Mouse (Mus musculus): ENCODE results near the gene Ccdc113. TPM values are rescaled to one million over a fixed set of nuclear protein-coding genes. Genes with fewer than 3 reads are reported as not detected.

Gene Ccdc113
- polyA plus RNA-seq (2012; rRNA removed), result 0.12 and 0.24 TPM in 2 replicates
- polyA plus RNA-seq (2014; fragmentation: Nextera tagmentation; extraction: Ambion mirVana), result 0.25 and 0.48 TPM in 2 replicates

DNA sequence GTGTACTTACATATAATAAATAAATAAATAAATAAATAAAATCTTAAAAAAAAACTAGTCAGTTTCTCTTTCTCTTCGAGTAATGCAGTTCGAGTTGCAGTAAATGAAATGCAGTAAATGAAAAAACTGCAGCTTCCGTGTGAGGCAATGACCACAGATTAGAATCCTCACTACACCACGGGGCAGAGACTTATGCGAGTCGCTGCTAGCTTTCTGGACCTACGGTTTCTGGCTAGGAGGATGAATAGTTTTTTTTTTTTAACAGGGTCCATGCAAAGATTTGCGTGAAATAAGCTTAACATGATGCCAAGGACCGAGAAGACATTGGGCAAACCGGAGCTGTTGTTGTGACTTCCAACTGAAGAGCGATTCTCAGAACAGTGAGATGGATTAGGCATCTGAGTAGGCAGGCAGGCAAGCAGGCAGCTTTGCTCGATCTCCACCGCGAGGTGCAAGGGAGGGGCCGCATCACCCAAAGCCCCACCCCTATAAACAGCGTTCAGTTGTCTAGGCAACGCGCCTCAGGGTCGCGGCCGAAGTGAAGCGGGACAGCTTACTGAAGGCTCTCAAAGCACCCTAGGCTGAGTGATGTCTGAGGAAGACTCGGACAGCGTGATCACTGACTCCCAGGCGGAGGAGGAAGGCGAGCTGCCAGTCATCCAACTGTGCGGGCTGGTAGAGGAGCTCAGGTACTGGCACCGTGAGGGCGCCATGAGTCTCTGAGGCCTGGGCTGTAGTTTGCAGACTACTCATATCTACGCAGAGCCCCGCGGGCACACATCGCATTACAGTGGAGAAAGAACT is at the start of gene Ccdc113:
TSS of gene Ccdc113 (plus strand) at position 502 of the 804 bp plus-strand sequence.
- H3K9ac ChIP-seq (ENCODE audit: low read depth, low read length, severe bottlenecking), result peak within 1 kb of the TSS; percentile 47

GRCm38 (mm10) chr8:95487800-95488697 is 45.8 kb upstream of the Ccdc113 start:
- DNase-seq (ENCODE audit: low spot score), result no peak

More for the DNA sequence above, at the start of gene Ccdc113:
- H3K4me2 ChIP-seq (replicated peaks; ENCODE audit: low read depth, low read length, severe bottlenecking), result peak within 1 kb of the TSS; percentile 50
- ATAC-seq (ENCODE audit: low FRiP score, low read depth), result peak; percentile 86
- H3K36me3 ChIP-seq (ENCODE audit: control insufficient read depth, insufficient read depth, low read length), result no peaks in the 10 kb centered on the region
- H3K27ac ChIP-seq (replicated peaks; ENCODE audit: low read depth, low read length), result no peak within 1 kb of the TSS
- 0 out of 2 replicates have a peak, but pooled peaks cover 3% of the 10 kb centered on the region for H3K4me1 ChIP-seq (ENCODE audit: control insufficient read depth, insufficient read depth, low read length)
- H3K9me3 ChIP-seq (ENCODE audit: control insufficient read depth, low read length), result no peaks in the 10 kb centered on the region
- WGBS, result 9% methylated on average over 33 of the region's 33 CpGs
- peak within 1 kb of the TSS; percentile 40 for H3K4me3 ChIP-seq (replicated peaks; ENCODE audit: low read length)
- peak; percentile 57 for DNase-seq (ENCODE audit: low spot score)
- no peaks in the 10 kb centered on the region for H3K27me3 ChIP-seq (ENCODE audit: control insufficient read depth, insufficient read depth, low read length)
- TF ChIP-seq POLR2A (IDR thresholded peaks at IDR 0.05; ENCODE audit: borderline replicate concordance, extremely low read depth, insufficient read depth, insufficient read length), result no peak

DNA sequence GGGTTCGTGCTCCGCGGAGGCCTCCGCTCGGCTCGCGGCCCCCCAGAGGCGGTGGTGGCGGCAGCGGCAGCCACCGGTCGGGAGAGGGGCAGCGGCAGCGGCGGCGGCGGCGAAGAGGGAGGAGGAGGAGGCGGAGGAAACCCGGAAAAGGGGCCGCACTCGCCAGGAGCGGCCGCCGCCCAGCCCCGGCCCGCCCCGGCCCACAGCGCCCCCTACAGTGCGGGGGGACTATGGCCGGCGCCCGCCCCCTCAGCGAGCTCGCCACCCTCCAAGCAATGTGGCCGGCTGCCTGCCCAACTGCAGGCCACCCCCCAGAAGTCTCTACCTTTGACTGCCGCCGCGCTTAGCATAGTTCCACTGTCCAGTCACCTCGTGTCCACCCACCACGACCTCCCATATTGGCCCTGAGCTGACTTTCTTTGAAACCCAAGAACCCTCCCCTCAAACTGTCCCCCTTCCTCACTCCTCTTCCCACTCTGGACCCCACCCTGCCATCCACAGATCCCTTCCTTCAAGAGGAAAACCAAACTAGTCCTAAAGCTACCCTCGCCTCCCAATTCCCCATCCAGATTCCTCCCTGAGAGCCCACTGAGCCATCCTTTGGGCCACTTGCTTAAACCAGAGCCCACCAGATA is 45.1 kb upstream of the Ccdc113 start:
- peak; percentile 71 for DNase-seq (ENCODE audit: low spot score)
- Histone ChIP-seq H3K4me2 (replicated peaks; ENCODE audit: low read depth, low read length, severe bottlenecking) (peak overlapping the region; percentile 65), H3K9ac (ENCODE audit: low read depth, low read length, severe bottlenecking) (peak overlapping the region; percentile 95), H3K9me3 (ENCODE audit: control insufficient read depth, low read length) (no peaks in the 10 kb centered on the region), H3K4me3 (replicated peaks; ENCODE audit: low read length) (peak overlapping the region; percentile 93), H3K27ac (replicated peaks; ENCODE audit: low read depth, low read length) (no peak overlapping the region; the same call in 1 of the 2 replicates), H3K36me3 (ENCODE audit: control insufficient read depth, insufficient read depth, low read length) (peaks cover 34% of the 10 kb centered on the region), H3K27me3 (ENCODE audit: control insufficient read depth, insufficient read depth, low read length) (no peaks in the 10 kb centered on the region), H3K4me1 (ENCODE audit: control insufficient read depth, insufficient read depth, low read length) (peaks cover 10% of the 10 kb centered on the region)
- no peak for TF ChIP-seq POLR2A (IDR thresholded peaks at IDR 0.05; ENCODE audit: borderline replicate concordance, extremely low read depth, insufficient read depth, insufficient read length)
- peak; percentile 92 for ATAC-seq (ENCODE audit: low FRiP score, low read depth)
- WGBS, result 4% methylated on average over 6 of the region's 42 CpGs

More at GRCm38 (mm10) chr8:95487800-95488697, 45.8 kb upstream of the Ccdc113 start:
- Histone ChIP-seq H3K9ac (ENCODE audit: low read depth, low read length, severe bottlenecking) (peak overlapping the region; percentile 95), H3K4me1 (ENCODE audit: control insufficient read depth, insufficient read depth, low read length) (peaks cover 10% of the 10 kb centered on the region), H3K36me3 (ENCODE audit: control insufficient read depth, insufficient read depth, low read length) (peaks cover 41% of the 10 kb centered on the region), H3K27ac (replicated peaks; ENCODE audit: low read depth, low read length) (no peak overlapping the region; the same call in 1 of the 2 replicates), H3K27me3 (ENCODE audit: control insufficient read depth, insufficient read depth, low read length) (no peaks in the 10 kb centered on the region), H3K9me3 (ENCODE audit: control insufficient read depth, low read length) (no peaks in the 10 kb centered on the region), H3K4me3 (replicated peaks; ENCODE audit: low read length) (peak overlapping the region; percentile 93), H3K4me2 (replicated peaks; ENCODE audit: low read depth, low read length, severe bottlenecking) (peak overlapping the region; percentile 89)
- peak; percentile 31 for ATAC-seq (ENCODE audit: low FRiP score, low read depth)
- TF ChIP-seq POLR2A (IDR thresholded peaks at IDR 0.05; ENCODE audit: borderline replicate concordance, extremely low read depth, insufficient read depth, insufficient read length), result no peak
- WGBS, result 0% methylated on average over 13 of the region's 95 CpGs

DNA sequence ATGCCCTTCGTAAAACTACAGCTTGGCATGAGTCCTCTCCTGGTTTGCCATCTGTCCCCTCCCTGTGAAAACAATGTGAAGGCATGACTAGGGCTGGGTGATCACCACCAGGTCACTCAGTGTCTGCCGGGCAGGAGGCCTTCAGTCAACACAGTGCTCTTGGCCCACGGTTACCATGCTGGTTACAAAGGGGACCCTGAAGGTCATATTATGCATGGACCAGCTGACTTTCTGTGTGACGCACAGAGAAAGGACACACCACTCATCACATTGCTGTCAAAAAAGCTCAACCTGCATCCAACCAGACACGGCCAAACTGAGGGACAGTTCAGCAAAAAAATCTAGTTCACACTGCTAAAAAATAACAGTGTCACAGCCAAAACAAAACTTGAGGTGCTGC is 43.9 kb upstream of the Ccdc113 start, which contains the start of gene Csnk2a2:
TSS of gene Csnk2a2 (minus strand) at position 34 of the 400 bp plus-strand sequence.
- peaks cover 10% of the 10 kb centered on the region for H3K4me1 ChIP-seq (ENCODE audit: control insufficient read depth, insufficient read depth, low read length)
- peak within 1 kb of the TSS; percentile 65 for H3K4me2 ChIP-seq (replicated peaks; ENCODE audit: low read depth, low read length, severe bottlenecking)
- DNase-seq (ENCODE audit: low spot score) (no peak), ATAC-seq (ENCODE audit: low FRiP score, low read depth) (no peak)
- peak within 1 kb of the TSS; percentile 95 for H3K9ac ChIP-seq (ENCODE audit: low read depth, low read length, severe bottlenecking)
- no peaks in the 10 kb centered on the region for H3K9me3 ChIP-seq (ENCODE audit: control insufficient read depth, low read length)
- H3K4me3 ChIP-seq (replicated peaks; ENCODE audit: low read length), result peak within 1 kb of the TSS; percentile 93
- H3K36me3 ChIP-seq (ENCODE audit: control insufficient read depth, insufficient read depth, low read length), result peaks cover 22% of the 10 kb centered on the region
- TF ChIP-seq POLR2A (IDR thresholded peaks at IDR 0.05; ENCODE audit: borderline replicate concordance, extremely low read depth, insufficient read depth, insufficient read length), result no peak
- WGBS, result 81% methylated on average over 5 of the region's 5 CpGs
- no peaks in the 10 kb centered on the region for H3K27me3 ChIP-seq (ENCODE audit: control insufficient read depth, insufficient read depth, low read length)
- no peak within 1 kb of the TSS for H3K27ac ChIP-seq (replicated peaks; ENCODE audit: low read depth, low read length)

All from limb, embryonic 14.5 days (tissue).